Mouse (Mus musculus) adrenal gland, postnatal 4 days (tissue): ENCODE measurements around the gene Mup2. TPM values are rescaled to one million over a fixed set of nuclear protein-coding genes. Genes with fewer than 3 reads are reported as not detected.
"Not testable (repeated sequence)": the region's sequence is repeated elsewhere in the genome, so short reads cannot be mapped to it uniquely, and the experiment has no call there.

Experiments
- DNase-seq, 2 experiments: peaks; one replicate each; pipeline ENCODE4 v3.0.0; 2021 to 2022; ENCODE audit warnings: low spot score in 2 of 2, mixed read lengths in 2 of 2
- long read RNA-seq, 2 experiments: library from polyadenylated mRNA; stranded (forward); transcript quantifications; one replicate each; pipeline ENCODE4 v2.0.0; 2021
- total RNA-seq, 2 experiments: library from RNA; stranded (reverse); gene quantifications; 2 replicates each; pipeline ENCODE4 v1.2.3; 2021

The Mup2 gene
- not detected for total RNA-seq
- long read RNA-seq, experiment 1 = 0 reads
- long read RNA-seq, experiment 2 = 0 reads

GRCm38 (mm10) chr4:60154189-60154588, at the start of gene Mup2:
Mup2 (minus strand) TSS chr4:60154289.
- DNase-seq = not testable (repeated sequence)

Other genes with a start within 250 kb of the Mup2 start
- not detected for gene Slc46a2, start 239.2 kb downstream of the Mup2 start, total RNA-seq
- not detected for gene Mup4, start 193.6 kb downstream of the Mup2 start, total RNA-seq
- gene Mup6, start 190.0 kb downstream of the Mup2 start, total RNA-seq = not detected
- gene Mup7, start 83.8 kb downstream of the Mup2 start, total RNA-seq = not detected
- not detected for gene Mup8, start 68.3 kb upstream of the Mup2 start, total RNA-seq